Mouse (Mus musculus): ENCODE measurements at regions not wholly inside any gene's neighbourhood (a gene's known extent, or its start where the extent isn't known, plus 50 kb on each side); places are given as distances from the start of the nearest gene placed in this dataset.

- no peak for TF ChIP-seq POLR2A (IDR thresholded peaks at IDR 0.05; ENCODE audit: control insufficient read depth in 1 of 2, insufficient read depth in 1 of 2, low read depth in 1 of 2, low read length in 2 of 2, poor library complexity in 1 of 2)
- TF ChIP-seq TAL1 (IDR thresholded peaks at IDR 0.05; ENCODE audit: low read length), result no peak
- TF ChIP-seq CTCF (IDR thresholded peaks at IDR 0.05 in 2 of 3, conservative IDR thresholded peaks at IDR 0.05 in 1 of 3; ENCODE audit: control insufficient read depth in 1 of 3, insufficient read depth in 1 of 3, low read depth in 2 of 3, low read length in 3 of 3, poor library complexity in 1 of 3, severe bottlenecking in 1 of 3), result no peak
- TF ChIP-seq RCOR1 (IDR thresholded peaks at IDR 0.05; ENCODE audit: low read depth, low read length), result no peak
- no peak for TF ChIP-seq HCFC1 (IDR thresholded peaks at IDR 0.05; ENCODE audit: low read depth, low read length)
- TF ChIP-seq E2F4 (IDR thresholded peaks at IDR 0.05; ENCODE audit: borderline replicate concordance, low read depth, low read length), result no peak
- no peak for TF ChIP-seq ZC3H11A (IDR thresholded peaks at IDR 0.05; ENCODE audit: low read depth, low read length)
- no peak for TF ChIP-seq EP300 (IDR thresholded peaks at IDR 0.05; ENCODE audit: low read depth in 1 of 2, low read length in 2 of 2)
Observed at GRCm38 (mm10) chr6:144867333-144867732, 85.6 kb upstream of the Sox5 start.
